Mouse (Mus musculus) layer of hippocampus, postnatal 14 days (tissue): ENCODE measurements at regions not wholly inside any gene's neighbourhood (a gene's known extent, or its start where the extent isn't known, plus 50 kb on each side); places are given as distances from the start of the nearest gene placed in this dataset.

ENCODE experiments used
- microRNA-seq, 2 experiments: library from miRNA; unstranded; fragments of <30 nt; microRNA quantifications; one replicate each; pipeline ENCODE4 v1.2.0; 2021

Small RNAs in the stretch of these regions (microRNA-seq; reads per million reads assigned to microRNA genes)
- gene Gm24810 = 0 reads per million in 2 experiments
